Mouse (Mus musculus) C2C12 (cell line): ENCODE results near the gene Cmss1. TPM values are rescaled to one million over a fixed set of nuclear protein-coding genes. Genes with fewer than 3 reads are reported as not detected.

ENCODE experiments used
- H3K27me3 ChIP-seq: one replicate; pipeline ENCODE4 v1.6.1; 2011; ENCODE audit not compliant: control insufficient read depth, insufficient read depth, insufficient read length
- H3K36me3 ChIP-seq: one replicate; pipeline ENCODE4 v1.6.1; 2011; ENCODE audit not compliant: control insufficient read depth, insufficient read depth
- H3K4me3 ChIP-seq: one replicate; pipeline ENCODE4 v1.5.1; 2011; ENCODE audit warnings: mild to moderate bottlenecking, control low read depth; ENCODE audit not compliant: poor library complexity, insufficient read depth, severe bottlenecking
- H3K79me2 ChIP-seq: one replicate; pipeline ENCODE4 v1.6.1; 2011; ENCODE audit not compliant: control insufficient read depth, insufficient read depth
- H3K79me3 ChIP-seq: one replicate; pipeline ENCODE4 v1.6.1; 2011; ENCODE audit warnings: low read depth, control low read depth
- H3ac ChIP-seq: one replicate; pipeline ENCODE3; 2011; ENCODE audit warnings: low read depth; ENCODE audit not compliant: control insufficient read depth, insufficient read length
- CEBPB ChIP-seq: IDR thresholded peaks from one replicate; pipeline ENCODE4 v1.6.1; 2011; ENCODE audit warnings: low read depth, mild to moderate bottlenecking, control low read depth, moderate library complexity
- CTCF ChIP-seq: IDR thresholded peaks from one replicate; pipeline ENCODE4 v1.5.1; 2011; ENCODE audit not compliant: control insufficient read depth, insufficient read depth, insufficient read length
- FOSL1 ChIP-seq: IDR thresholded peaks from one replicate; pipeline ENCODE4 v1.8.0; 2011; ENCODE audit warnings: mild to moderate bottlenecking, low read length; ENCODE audit not compliant: poor library complexity, insufficient read depth, severe bottlenecking
- MAX ChIP-seq: IDR thresholded peaks from one replicate; pipeline ENCODE4 v1.6.1; 2011; ENCODE audit warnings: mild to moderate bottlenecking, control low read depth
- MYOD1 ChIP-seq: IDR thresholded peaks from one replicate; pipeline ENCODE4 v1.6.1; 2011; ENCODE audit warnings: low read depth; ENCODE audit not compliant: control insufficient read depth, insufficient read length
- MYOG ChIP-seq: IDR thresholded peaks from one replicate; pipeline ENCODE4 v1.6.1; 2011; ENCODE audit not compliant: control insufficient read depth, insufficient read length; ENCODE audit errors: extremely low read depth
- USF1 ChIP-seq: IDR thresholded peaks from one replicate; pipeline ENCODE4 v1.6.1; 2011; ENCODE audit warnings: low read depth, mild to moderate bottlenecking, control low read depth, moderate library complexity
- polyA plus RNA-seq: library from polyadenylated mRNA; unstranded; fragments of >200 nt; fragmentation: generic; extraction: Trizol; gene quantifications from one replicate; pipeline ENCODE4 v1.2.1, GENCODE M21; 2012; ENCODE audit warnings: missing spikeins

Cmss1 gene
- polyA plus RNA-seq, 1 experiment, result 37.5 TPM

GRCm38 (mm10) chr16:57356454-57356853 lies 250.2 kb downstream of the Cmss1 start:
- no peak for TF ChIP-seq MAX
- no peak for TF ChIP-seq USF1
- no peak for TF ChIP-seq MYOD1
- TF ChIP-seq FOSL1, result no peak
- TF ChIP-seq CTCF, result no peak
- no peak for TF ChIP-seq MYOG
- no peak for TF ChIP-seq CEBPB
- no peaks in the 10 kb centered on the region for H3K79me2 ChIP-seq
- H3K79me3 ChIP-seq, result no peaks in the 10 kb centered on the region
- no peaks in the 10 kb centered on the region for H3K27me3 ChIP-seq
- no peak overlapping the region for H3K4me3 ChIP-seq
- no peak overlapping the region for H3ac ChIP-seq
- no peaks in the 10 kb centered on the region for H3K36me3 ChIP-seq

GRCm38 (mm10) chr16:57353932-57354331 lies 252.7 kb downstream of the Cmss1 start:
- H3K79me3 ChIP-seq, result no peaks in the 10 kb centered on the region

GRCm38 (mm10) chr16:57353166-57353721 lies 253.4 kb downstream of the Cmss1 start:
- no peak overlapping the region for H3ac ChIP-seq
- TF ChIP-seq FOSL1 (no peak), CEBPB (no peak), MAX (no peak), MYOD1 (no peak), MYOG (no peak)
- no peaks in the 10 kb centered on the region for H3K79me2 ChIP-seq
- no peaks in the 10 kb centered on the region for H3K36me3 ChIP-seq
- no peaks in the 10 kb centered on the region for H3K27me3 ChIP-seq
- H3K4me3 ChIP-seq, result no peak overlapping the region
- H3K79me3 ChIP-seq, result no peaks in the 10 kb centered on the region

More at GRCm38 (mm10) chr16:57353932-57354331, 252.7 kb downstream of the Cmss1 start:
- Histone ChIP-seq H3K4me3 (no peak overlapping the region), H3K36me3 (no peaks in the 10 kb centered on the region), H3ac (no peak overlapping the region), H3K79me2 (no peaks in the 10 kb centered on the region), H3K27me3 (no peaks in the 10 kb centered on the region)
- TF ChIP-seq USF1 (no peak), FOSL1 (no peak), MYOD1 (no peak), MYOG (no peak), CEBPB (no peak), CTCF (no peak), MAX (no peak)

DNA sequence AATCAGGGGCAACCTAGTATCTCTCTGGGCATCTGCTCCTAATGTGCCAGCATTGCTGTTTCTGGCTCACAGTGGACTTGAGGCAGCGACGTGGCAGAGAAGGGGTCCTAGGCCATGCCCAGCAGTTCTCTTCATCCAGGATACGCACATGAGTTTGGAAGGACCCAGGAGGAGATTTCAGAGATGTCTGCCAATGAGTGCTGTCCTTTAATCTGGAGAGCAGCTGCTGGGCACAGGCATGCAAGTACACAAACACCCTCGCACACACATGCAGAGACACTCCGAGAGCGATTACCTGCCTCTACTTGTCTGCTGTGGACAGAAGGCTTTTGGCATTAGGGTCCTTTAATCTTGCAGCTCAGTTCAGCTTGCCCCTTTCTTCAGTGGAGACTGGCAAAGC lies 253.9 kb downstream of the Cmss1 start, which contains the start of gene Filip1l:
Gene Filip1l (plus strand): TSS at position 343 of the 400 bp plus-strand sequence.
- H3K4me3 ChIP-seq, result no peak within 1 kb of the TSS
- H3K79me3 ChIP-seq, result no peaks in the 10 kb centered on the region
- TF ChIP-seq CEBPB, result no peak
- TF ChIP-seq USF1, result no peak
- TF ChIP-seq MYOD1, result no peak
- no peak for TF ChIP-seq FOSL1
- no peak for TF ChIP-seq CTCF
- TF ChIP-seq MAX, result no peak
- no peak for TF ChIP-seq MYOG
- no peaks in the 10 kb centered on the region for H3K27me3 ChIP-seq
- no peaks in the 10 kb centered on the region for H3K36me3 ChIP-seq
- no peaks in the 10 kb centered on the region for H3K79me2 ChIP-seq
- no peak within 1 kb of the TSS for H3ac ChIP-seq

GRCm38 (mm10) chr16:57349689-57350088 lies 257.0 kb downstream of the Cmss1 start:
- Histone ChIP-seq H3K4me3 (no peak overlapping the region), H3K27me3 (no peaks in the 10 kb centered on the region), H3K36me3 (no peaks in the 10 kb centered on the region), H3K79me2 (no peaks in the 10 kb centered on the region), H3ac (no peak overlapping the region), H3K79me3 (no peaks in the 10 kb centered on the region)
- TF ChIP-seq CTCF (no peak), MYOG (no peak), MYOD1 (no peak), MAX (no peak)

DNA sequence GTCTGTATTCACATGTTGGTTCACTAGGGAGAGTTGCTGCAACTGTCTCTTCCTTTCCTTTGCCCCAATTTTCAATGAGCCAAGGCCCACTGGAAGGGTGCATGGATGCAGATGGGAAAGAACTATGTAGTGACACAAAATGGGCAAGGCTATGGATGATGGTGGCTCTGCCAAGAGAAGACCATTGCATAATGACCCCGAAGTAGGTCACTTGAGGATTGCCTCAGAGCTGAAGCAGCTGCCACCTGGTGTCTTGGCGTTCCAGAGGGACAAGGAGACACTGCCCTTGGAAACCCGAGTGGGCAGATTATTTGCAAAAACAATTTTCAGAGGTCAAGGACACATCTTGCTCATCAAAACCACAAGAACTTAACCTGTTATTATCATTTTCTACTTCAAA lies 257.6 kb downstream of the Cmss1 start:
- H3ac ChIP-seq, result no peak overlapping the region
- no peaks in the 10 kb centered on the region for H3K36me3 ChIP-seq
- no peaks in the 10 kb centered on the region for H3K27me3 ChIP-seq
- no peaks in the 10 kb centered on the region for H3K79me2 ChIP-seq
- no peaks in the 10 kb centered on the region for H3K79me3 ChIP-seq
- TF ChIP-seq FOSL1, result no peak
- TF ChIP-seq MAX, result no peak
- no peak for TF ChIP-seq MYOG
- TF ChIP-seq CTCF, result no peak
- no peak for TF ChIP-seq USF1
- TF ChIP-seq MYOD1, result no peak
- TF ChIP-seq CEBPB, result no peak
- H3K4me3 ChIP-seq, result no peak overlapping the region
